Mouse (Mus musculus): ENCODE measurements at regions not wholly inside any gene's neighbourhood (a gene's known extent, or its start where the extent isn't known, plus 50 kb on each side); places are given as distances from the start of the nearest gene placed in this dataset.

DNA sequence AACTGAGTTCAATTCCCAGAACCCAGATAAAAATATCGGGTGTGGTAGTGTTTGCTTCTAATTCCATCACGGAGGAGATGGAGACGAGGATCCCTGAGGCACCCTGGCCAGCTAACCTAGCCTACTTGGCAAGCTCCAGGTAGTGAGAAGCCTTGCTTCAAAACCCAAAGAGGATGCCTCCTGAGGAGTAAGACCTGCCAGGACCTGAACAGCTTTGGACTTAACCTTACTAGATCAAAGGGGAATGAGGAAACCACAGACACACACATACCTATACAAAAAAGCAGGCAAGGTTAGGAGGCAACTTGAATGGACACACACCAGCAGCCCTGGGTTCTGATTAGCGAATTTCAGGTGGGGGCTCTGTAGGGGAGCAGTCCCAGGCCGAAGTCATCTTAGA lies 84.0 kb upstream of the Arid1b start:
- DNase-seq (ENCODE audit: low read depth, low spot score), result no peak
- Histone ChIP-seq H3K4me1 (ENCODE audit: control insufficient read depth in 2 of 2, insufficient read depth in 2 of 2, low read length in 2 of 2, poor library complexity in 1 of 2) (no peaks in the 10 kb centered on the region), H3K4me3 (ENCODE audit: insufficient read depth in 1 of 2, low read depth in 1 of 2, low read length in 2 of 2, poor library complexity in 1 of 2, severe bottlenecking in 1 of 2) (no peak overlapping the region), H3K27ac (ENCODE audit: insufficient read depth, low read depth, low read length, poor library complexity, severe bottlenecking) (no peak overlapping the region), H3K9me3 (ENCODE audit: control insufficient read depth, insufficient read depth, low read depth, low read length) (no peaks in the 10 kb centered on the region), H3K9ac (ENCODE audit: insufficient read depth, low read depth, low read length, poor library complexity, severe bottlenecking) (no peak overlapping the region), H3K36me3 (ENCODE audit: control insufficient read depth, insufficient read depth, low read length, poor library complexity, severe bottlenecking) (no peaks in the 10 kb centered on the region)
- in situ Hi-C loops (cut with MboI; ENCODE audit: low sequenced_read_pairs in 2 of 2, unreplicated experiment in 2 of 2), result no loop called here
- TF ChIP-seq ZNF384 (IDR thresholded peaks at IDR 0.05; ENCODE audit: low read depth, low read length) (no peak), CHD2 (IDR thresholded peaks at IDR 0.05; ENCODE audit: low read depth, low read length) (no peak), HCFC1 (IDR thresholded peaks at IDR 0.05; ENCODE audit: borderline replicate concordance, insufficient read depth, low read length) (no peak), ZC3H11A (IDR thresholded peaks at IDR 0.05; ENCODE audit: borderline replicate concordance, low read depth, low read length) (no peak), MAFK (IDR thresholded peaks at IDR 0.05; ENCODE audit: insufficient read depth, low read depth, low read length) (no peak)

DNA sequence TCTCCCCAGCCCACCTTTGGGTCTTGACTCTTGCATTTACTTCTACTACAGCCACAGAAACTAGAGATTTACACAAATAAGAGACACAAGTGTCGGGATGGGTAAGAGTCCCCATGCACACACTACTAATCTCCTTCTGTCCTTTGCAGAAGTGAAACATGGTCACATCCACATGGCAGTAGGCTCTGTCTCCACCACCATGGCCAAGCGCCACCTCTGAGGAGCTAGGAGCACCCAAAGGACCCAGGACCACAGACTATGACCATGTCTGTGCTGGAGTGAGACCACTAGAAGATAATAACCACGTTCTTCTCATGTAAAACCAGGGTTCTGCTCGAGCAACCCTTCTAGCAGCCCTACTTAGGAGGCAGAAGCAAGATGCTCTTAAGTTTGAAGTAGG lies 81.1 kb upstream of the Arid1b start:
- no peak for TF ChIP-seq CHD2 (IDR thresholded peaks at IDR 0.05; ENCODE audit: low read depth, low read length)
- no peak for TF ChIP-seq HCFC1 (IDR thresholded peaks at IDR 0.05; ENCODE audit: borderline replicate concordance, insufficient read depth, low read length)
- no peak for TF ChIP-seq MAFK (IDR thresholded peaks at IDR 0.05; ENCODE audit: insufficient read depth, low read depth, low read length)
- TF ChIP-seq ZNF384 (IDR thresholded peaks at IDR 0.05; ENCODE audit: low read depth, low read length), result no peak
- no peak for TF ChIP-seq ZC3H11A (IDR thresholded peaks at IDR 0.05; ENCODE audit: borderline replicate concordance, low read depth, low read length)
- H3K4me1 ChIP-seq (ENCODE audit: control insufficient read depth in 2 of 2, insufficient read depth in 2 of 2, low read length in 2 of 2, poor library complexity in 1 of 2), result no peaks in the 10 kb centered on the region
- no peak overlapping the region for H3K4me3 ChIP-seq (ENCODE audit: insufficient read depth in 1 of 2, low read depth in 1 of 2, low read length in 2 of 2, poor library complexity in 1 of 2, severe bottlenecking in 1 of 2)
- DNase-seq (ENCODE audit: low read depth, low spot score), result no peak
- H3K9me3 ChIP-seq (ENCODE audit: control insufficient read depth, insufficient read depth, low read depth, low read length), result no peaks in the 10 kb centered on the region
- H3K9ac ChIP-seq (ENCODE audit: insufficient read depth, low read depth, low read length, poor library complexity, severe bottlenecking), result no peak overlapping the region
- in situ Hi-C loops (cut with MboI; ENCODE audit: low sequenced_read_pairs in 2 of 2, unreplicated experiment in 2 of 2), result no loop called here
- no peak overlapping the region for H3K27ac ChIP-seq (ENCODE audit: insufficient read depth, low read depth, low read length, poor library complexity, severe bottlenecking)
- H3K36me3 ChIP-seq (ENCODE audit: control insufficient read depth, insufficient read depth, low read length, poor library complexity, severe bottlenecking), result no peaks in the 10 kb centered on the region

DNA sequence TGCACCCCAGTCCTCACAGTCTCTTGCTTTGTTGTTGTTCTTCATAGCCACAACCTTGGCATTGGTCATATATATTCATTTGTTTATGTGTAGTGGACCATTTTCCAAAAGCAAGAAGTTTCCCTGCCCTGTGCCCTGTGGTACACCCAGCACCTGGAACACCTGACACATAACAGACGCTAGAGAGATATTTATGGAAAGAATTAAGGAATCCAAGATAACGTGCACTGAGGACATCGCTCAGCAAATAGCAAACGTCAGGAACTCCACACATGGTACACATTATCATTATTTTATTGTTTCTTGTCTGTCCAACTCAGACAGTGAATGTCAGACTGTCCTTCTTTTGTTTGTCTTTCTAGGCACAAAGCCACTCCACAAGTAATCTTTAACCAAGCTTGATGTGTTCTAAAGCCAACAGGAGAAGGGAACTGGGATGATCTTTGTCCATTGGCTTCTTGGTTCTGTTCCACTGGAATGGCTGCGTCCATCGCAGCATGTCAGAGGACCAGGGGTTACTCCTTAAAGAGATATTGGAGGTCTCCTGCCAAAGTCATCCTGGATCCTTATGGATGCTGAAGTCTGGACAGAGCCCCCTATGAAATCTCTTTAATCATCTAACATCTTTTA lies 74.2 kb upstream of the Arid1b start:
- TF ChIP-seq ZC3H11A (IDR thresholded peaks at IDR 0.05; ENCODE audit: borderline replicate concordance, low read depth, low read length), result no peak
- no peak for TF ChIP-seq CHD2 (IDR thresholded peaks at IDR 0.05; ENCODE audit: low read depth, low read length)
- TF ChIP-seq HCFC1 (IDR thresholded peaks at IDR 0.05; ENCODE audit: borderline replicate concordance, insufficient read depth, low read length), result no peak
- TF ChIP-seq MAFK (IDR thresholded peaks at IDR 0.05; ENCODE audit: insufficient read depth, low read depth, low read length), result no peak
- Histone ChIP-seq H3K9ac (ENCODE audit: insufficient read depth, low read depth, low read length, poor library complexity, severe bottlenecking) (no peak overlapping the region), H3K36me3 (ENCODE audit: control insufficient read depth, insufficient read depth, low read length, poor library complexity, severe bottlenecking) (no peaks in the 10 kb centered on the region), H3K4me1 (ENCODE audit: control insufficient read depth in 2 of 2, insufficient read depth in 2 of 2, low read length in 2 of 2, poor library complexity in 1 of 2) (peaks cover 0 to 1% of the 10 kb centered on the region in 2 experiments; a peak in 1 of 4 replicates), H3K9me3 (ENCODE audit: control insufficient read depth, insufficient read depth, low read depth, low read length) (no peaks in the 10 kb centered on the region), H3K27ac (ENCODE audit: insufficient read depth, low read depth, low read length, poor library complexity, severe bottlenecking) (no peak overlapping the region), H3K4me3 (ENCODE audit: insufficient read depth in 1 of 2, low read depth in 1 of 2, low read length in 2 of 2, poor library complexity in 1 of 2, severe bottlenecking in 1 of 2) (no peak overlapping the region)
- in situ Hi-C loops (cut with MboI; ENCODE audit: low sequenced_read_pairs in 2 of 2, unreplicated experiment in 2 of 2), result no loop called here
- no peak for DNase-seq (ENCODE audit: low read depth, low spot score)

DNA sequence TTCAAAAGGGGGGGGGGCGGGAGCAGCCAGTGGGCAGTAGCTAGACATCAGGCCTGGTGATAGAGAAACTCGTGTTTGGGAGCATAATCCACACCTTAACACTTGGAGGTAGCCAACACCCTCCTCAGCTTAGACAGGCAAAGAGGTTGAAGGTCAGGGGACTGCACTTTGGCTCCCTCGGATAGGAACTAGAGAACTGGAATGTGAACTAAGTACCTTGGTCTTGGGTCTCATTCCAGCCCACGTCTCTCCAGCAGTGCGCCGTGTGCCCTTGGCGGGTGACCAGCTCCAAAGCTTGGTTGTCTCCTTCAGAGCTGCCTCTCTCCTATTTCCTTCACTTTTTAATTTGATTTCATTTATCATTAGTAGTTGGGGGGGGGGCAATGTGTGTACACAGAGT lies 73.0 kb upstream of the Arid1b start:
- Histone ChIP-seq H3K36me3 (ENCODE audit: control insufficient read depth, insufficient read depth, low read length, poor library complexity, severe bottlenecking) (no peaks in the 10 kb centered on the region), H3K4me3 (ENCODE audit: insufficient read depth in 1 of 2, low read depth in 1 of 2, low read length in 2 of 2, poor library complexity in 1 of 2, severe bottlenecking in 1 of 2) (no peak overlapping the region), H3K27ac (ENCODE audit: insufficient read depth, low read depth, low read length, poor library complexity, severe bottlenecking) (no peak overlapping the region), H3K4me1 (ENCODE audit: control insufficient read depth in 2 of 2, insufficient read depth in 2 of 2, low read length in 2 of 2, poor library complexity in 1 of 2) (peaks cover 0 to 1% of the 10 kb centered on the region in 2 experiments; a peak in 1 of 4 replicates), H3K9ac (ENCODE audit: insufficient read depth, low read depth, low read length, poor library complexity, severe bottlenecking) (no peak overlapping the region), H3K9me3 (ENCODE audit: control insufficient read depth, insufficient read depth, low read depth, low read length) (no peaks in the 10 kb centered on the region)
- no peak for DNase-seq (ENCODE audit: low read depth, low spot score)
- in situ Hi-C loops (cut with MboI; ENCODE audit: low sequenced_read_pairs in 2 of 2, unreplicated experiment in 2 of 2), result no loop called here
- TF ChIP-seq CHD2 (IDR thresholded peaks at IDR 0.05; ENCODE audit: low read depth, low read length) (no peak), HCFC1 (IDR thresholded peaks at IDR 0.05; ENCODE audit: borderline replicate concordance, insufficient read depth, low read length) (no peak), ZC3H11A (IDR thresholded peaks at IDR 0.05; ENCODE audit: borderline replicate concordance, low read depth, low read length) (no peak), MAFK (IDR thresholded peaks at IDR 0.05; ENCODE audit: insufficient read depth, low read depth, low read length) (no peak), ZNF384 (IDR thresholded peaks at IDR 0.05; ENCODE audit: low read depth, low read length) (no peak)

DNA sequence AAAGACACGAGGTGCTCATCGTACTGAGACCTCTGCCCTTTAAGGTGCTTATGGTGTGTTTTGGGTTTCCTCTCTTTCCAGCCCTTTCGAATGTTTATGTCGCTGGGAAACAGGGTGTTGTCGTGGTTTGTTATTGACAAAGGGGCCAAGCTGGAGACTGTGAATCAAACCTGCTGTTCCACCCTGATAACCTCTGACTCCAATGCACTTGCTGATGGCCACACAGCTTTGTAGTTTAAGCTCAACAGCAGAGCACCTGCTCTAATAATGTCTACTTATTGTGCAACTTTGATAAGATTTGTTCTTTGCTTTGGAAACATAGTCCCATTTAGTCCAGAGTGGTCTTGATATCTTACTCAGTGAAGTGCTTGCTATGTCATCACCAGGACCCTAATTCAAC lies 65.5 kb upstream of the Arid1b start:
- Histone ChIP-seq H3K27ac (ENCODE audit: insufficient read depth, low read depth, low read length, poor library complexity, severe bottlenecking) (no peak overlapping the region), H3K4me3 (ENCODE audit: insufficient read depth in 1 of 2, low read depth in 1 of 2, low read length in 2 of 2, poor library complexity in 1 of 2, severe bottlenecking in 1 of 2) (no peak overlapping the region), H3K9ac (ENCODE audit: insufficient read depth, low read depth, low read length, poor library complexity, severe bottlenecking) (no peak overlapping the region), H3K4me1 (ENCODE audit: control insufficient read depth in 2 of 2, insufficient read depth in 2 of 2, low read length in 2 of 2, poor library complexity in 1 of 2) (no peaks in the 10 kb centered on the region), H3K9me3 (ENCODE audit: control insufficient read depth, insufficient read depth, low read depth, low read length) (no peaks in the 10 kb centered on the region), H3K36me3 (ENCODE audit: control insufficient read depth, insufficient read depth, low read length, poor library complexity, severe bottlenecking) (no peaks in the 10 kb centered on the region)
- DNase-seq (ENCODE audit: low read depth, low spot score), result no peak
- TF ChIP-seq ZC3H11A (IDR thresholded peaks at IDR 0.05; ENCODE audit: borderline replicate concordance, low read depth, low read length) (no peak), ZNF384 (IDR thresholded peaks at IDR 0.05; ENCODE audit: low read depth, low read length) (no peak), CHD2 (IDR thresholded peaks at IDR 0.05; ENCODE audit: low read depth, low read length) (no peak), MAFK (IDR thresholded peaks at IDR 0.05; ENCODE audit: insufficient read depth, low read depth, low read length) (no peak), HCFC1 (IDR thresholded peaks at IDR 0.05; ENCODE audit: borderline replicate concordance, insufficient read depth, low read length) (no peak)
- in situ Hi-C loops (cut with MboI; ENCODE audit: low sequenced_read_pairs in 2 of 2, unreplicated experiment in 2 of 2), result no loop called here

All from ES-E14 (cell line).